Mouse (Mus musculus) ES-Bruce4 (cell line): ENCODE measurements around the gene Pfkl. TPM values are rescaled to one million over a fixed set of nuclear protein-coding genes. Genes with fewer than 3 reads are reported as not detected.

ENCODE experiments used
- H3K27ac ChIP-seq: 2 replicates; pipeline ENCODE4 v1.5.1; 2012; ENCODE audit warnings: low read length, inconsistent platforms; ENCODE audit not compliant: insufficient read depth
- H3K27me3 ChIP-seq: 2 replicates; pipeline ENCODE4 v1.6.1; 2012; ENCODE audit warnings: mild to moderate bottlenecking, low read length, inconsistent platforms; ENCODE audit not compliant: control insufficient read depth, poor library complexity, insufficient read depth, severe bottlenecking
- H3K36me3 ChIP-seq: 2 replicates; pipeline ENCODE4 v1.6.1; 2012; ENCODE audit warnings: inconsistent platforms, mild to moderate bottlenecking, low read length, moderate library complexity; ENCODE audit not compliant: control insufficient read depth, poor library complexity, insufficient read depth, severe bottlenecking
- H3K4me1 ChIP-seq: one replicate; pipeline ENCODE4 v1.8.1; 2011; ENCODE audit warnings: low read length; ENCODE audit not compliant: control insufficient read depth, insufficient read depth
- H3K4me3 ChIP-seq: 2 replicates; pipeline ENCODE4 v1.5.1; 2011; ENCODE audit warnings: low read depth, mild to moderate bottlenecking, low read length
- H3K9ac ChIP-seq: 2 replicates; pipeline ENCODE4 v1.6.1; 2012; ENCODE audit warnings: low read depth, mild to moderate bottlenecking, inconsistent platforms; ENCODE audit not compliant: poor library complexity, severe bottlenecking
- H3K9me3 ChIP-seq: replicated peaks from 2 replicates; pipeline ENCODE4 v1.6.1; 2012; ENCODE audit warnings: mild to moderate bottlenecking, low read length, inconsistent platforms; ENCODE audit not compliant: control insufficient read depth, poor library complexity, insufficient read depth, severe bottlenecking
- CTCF ChIP-seq: IDR thresholded peaks from one replicate; pipeline ENCODE4 v1.8.1; 2011; ENCODE audit warnings: low read depth, low read length
- EP300 ChIP-seq: IDR thresholded peaks from 2 replicates; pipeline ENCODE4 v1.6.1; 2011; ENCODE audit warnings: low read depth, low read length; ENCODE audit not compliant: insufficient read depth
- POLR2A ChIP-seq: IDR thresholded peaks from one replicate; pipeline ENCODE4 v1.8.1; 2011; ENCODE audit warnings: low read length; ENCODE audit not compliant: insufficient read depth
- polyA plus RNA-seq: library from polyadenylated mRNA; stranded (reverse); fragments of >200 nt; gene quantifications from 2 replicates; pipeline ENCODE4 v1.2.4, GENCODE M21; 2011; ENCODE audit warnings: low read depth; ENCODE audit not compliant: missing spikeins, insufficient read depth, insufficient read length

Pfkl gene
- polyA plus RNA-seq, 1 experiment, result 100 TPM

GRCm38 (mm10) chr10:78009184-78009944, 519 bp downstream of the Pfkl start:
- Histone ChIP-seq H3K9me3 (no peaks in the 10 kb centered on the region), H3K27ac (peak overlapping the region; percentile 67), H3K27me3 (no peaks in the 10 kb centered on the region), H3K36me3 (no peaks in the 10 kb centered on the region), H3K4me1 (peaks cover 11% of the 10 kb centered on the region), H3K9ac (peak overlapping the region; percentile 67), H3K4me3 (peak overlapping the region; percentile 92)
- TF ChIP-seq CTCF (peak; percentile 28), EP300 (peak; percentile 62; the same call in 1 of the 2 replicates), POLR2A (peak; percentile 87)

GRCm38 (mm10) chr10:78008169-78008568, 1.7 kb downstream of the Pfkl start:
- Histone ChIP-seq H3K4me3 (peak overlapping the region; percentile 90), H3K4me1 (peaks cover 10% of the 10 kb centered on the region), H3K9me3 (no peaks in the 10 kb centered on the region), H3K27me3 (no peaks in the 10 kb centered on the region), H3K27ac (no peak overlapping the region), H3K9ac (peak overlapping the region; percentile 67), H3K36me3 (no peaks in the 10 kb centered on the region)
- TF ChIP-seq CTCF (no peak), POLR2A (no peak), EP300 (no peak)

- Histone ChIP-seq H3K4me3 (no peak overlapping the region), H3K9me3 (no peaks in the 10 kb centered on the region), H3K4me1 (peaks cover 9% of the 10 kb centered on the region), H3K27ac (no peak overlapping the region), H3K36me3 (no peaks in the 10 kb centered on the region), H3K9ac (no peak overlapping the region), H3K27me3 (no peaks in the 10 kb centered on the region)
- no peak for TF ChIP-seq EP300
- no peak for TF ChIP-seq POLR2A
- TF ChIP-seq CTCF, result no peak
Observed at GRCm38 (mm10) chr10:78007203-78007602, 2.7 kb downstream of the Pfkl start.

- H3K9ac ChIP-seq, result no peak overlapping the region
- H3K9me3 ChIP-seq, result no peaks in the 10 kb centered on the region
- H3K27ac ChIP-seq, result no peak overlapping the region
- no peak overlapping the region for H3K4me3 ChIP-seq
- H3K4me1 ChIP-seq, result peaks cover 9% of the 10 kb centered on the region
- no peaks in the 10 kb centered on the region for H3K36me3 ChIP-seq
- H3K27me3 ChIP-seq, result no peaks in the 10 kb centered on the region
- TF ChIP-seq CTCF, result no peak
- no peak for TF ChIP-seq POLR2A
- TF ChIP-seq EP300, result no peak
Observed at GRCm38 (mm10) chr10:78005791-78006438, 4.0 kb downstream of the Pfkl start.

- H3K27me3 ChIP-seq, result no peaks in the 10 kb centered on the region
- H3K9me3 ChIP-seq, result no peaks in the 10 kb centered on the region
- no peak overlapping the region for H3K9ac ChIP-seq
- no peak overlapping the region for H3K27ac ChIP-seq
- TF ChIP-seq EP300, result no peak
- no peak for TF ChIP-seq CTCF
- no peak for TF ChIP-seq POLR2A
- H3K4me3 ChIP-seq, result no peak overlapping the region
- no peaks in the 10 kb centered on the region for H3K36me3 ChIP-seq
- H3K4me1 ChIP-seq, result peaks cover 9% of the 10 kb centered on the region
Observed at GRCm38 (mm10) chr10:78004479-78005100, 5.3 kb downstream of the Pfkl start.

GRCm38 (mm10) chr10:78002316-78002715, 7.6 kb downstream of the Pfkl start:
- Histone ChIP-seq H3K4me1 (peaks cover 7% of the 10 kb centered on the region), H3K9me3 (no peaks in the 10 kb centered on the region), H3K36me3 (no peaks in the 10 kb centered on the region), H3K4me3 (no peak overlapping the region), H3K9ac (no peak overlapping the region), H3K27ac (no peak overlapping the region), H3K27me3 (no peaks in the 10 kb centered on the region)
- TF ChIP-seq CTCF (no peak), EP300 (no peak), POLR2A (no peak)
